Mouse (Mus musculus) liver, embryonic 11.5 days (tissue): ENCODE results near the gene Mettl15. TPM values are rescaled to one million over a fixed set of nuclear protein-coding genes. Genes with fewer than 3 reads are reported as not detected.
"Not testable (repeated sequence)": the region's sequence is repeated elsewhere in the genome, so short reads cannot be mapped to it uniquely, and the experiment has no call there.

ENCODE experiments used
- ATAC-seq: fragments of 200-750 bp; cut with Nextera tagmentation; replicated peaks from 2 replicates; pipeline ENCODE4 v1.8.0; 2017; ENCODE audit warnings: moderate number of reproducible peaks, mild to moderate bottlenecking, moderate TSS enrichment, moderate library complexity; ENCODE audit not compliant: low FRiP score
- DNase-seq: peaks from one replicate; pipeline ENCODE4 v3.0.0-alpha.2; 2017; ENCODE audit warnings: low spot score
- H3K27ac ChIP-seq: fragments of 300-500 bp; sonication (generic); 2 replicates; pipeline ENCODE4 v1.5.1; 2014; ENCODE audit warnings: mild to moderate bottlenecking, low read depth, low read length, control low read depth
- H3K27me3 ChIP-seq: fragments of 300-500 bp; sonication (generic); replicated peaks from 2 replicates; pipeline ENCODE4 v1.6.1; 2014; ENCODE audit warnings: low read length, mixed read lengths; ENCODE audit not compliant: control insufficient read depth, insufficient read depth
- H3K36me3 ChIP-seq: fragments of 300-500 bp; sonication (generic); 2 replicates; pipeline ENCODE4 v1.6.1; 2014; ENCODE audit warnings: mild to moderate bottlenecking, low read length, moderate library complexity, mixed read lengths; ENCODE audit not compliant: control insufficient read depth, insufficient read depth
- H3K4me1 ChIP-seq: fragments of 300-500 bp; sonication (generic); replicated peaks from 2 replicates; pipeline ENCODE4 v1.6.1; 2014; ENCODE audit warnings: low read length, mixed read lengths; ENCODE audit not compliant: control insufficient read depth, insufficient read depth
- H3K4me2 ChIP-seq: fragments of 300-500 bp; sonication (generic); 2 replicates; pipeline ENCODE4 v1.6.1; 2014; ENCODE audit warnings: mild to moderate bottlenecking, control low read depth, moderate library complexity
- H3K4me3 ChIP-seq: fragments of 300-500 bp; sonication (generic); 2 replicates; pipeline ENCODE4 v1.5.1; 2014; ENCODE audit warnings: low read depth, low read length, control low read depth
- H3K9ac ChIP-seq: fragments of 300-500 bp; sonication (generic); 2 replicates; pipeline ENCODE4 v1.6.1; 2014; ENCODE audit warnings: low read depth, low read length, control low read depth
- H3K9me3 ChIP-seq: fragments of 300-500 bp; sonication (generic); 2 replicates; pipeline ENCODE4 v1.6.1; 2016; ENCODE audit warnings: low read length, inconsistent platforms, mixed read lengths; ENCODE audit not compliant: control insufficient read depth
- WGBS: fragments of 180-500 bp; shearing (Covaris S2); extraction: QIAGEN DNeasy Blood & Tissue Kit; methylation state at CpG from one replicate; pipeline ENCODE4 v1.1.7; 2014; 5-methylcytosine and 5-hydroxymethylcytosine counted together
- polyA plus RNA-seq: library from polyadenylated mRNA; unstranded; fragments of >200 nt; fragmentation: Nextera tagmentation; extraction: Ambion mirVana; gene quantifications from 2 replicates; pipeline ENCODE4 v1.2.1, GENCODE M21; 2014

Gene Mettl15
- polyA plus RNA-seq, 1 experiment from 2014 or later, result 12.4 TPM

GRCm38 (mm10) chr2:109227196-109227595, 53.4 kb downstream of the Mettl15 start:
- DNase-seq (no peak), ATAC-seq (no peak)
- no peaks in the 10 kb centered on the region for H3K36me3 ChIP-seq
- no peaks in the 10 kb centered on the region for H3K9me3 ChIP-seq
- no peak overlapping the region for H3K4me2 ChIP-seq
- no peaks in the 10 kb centered on the region for H3K4me1 ChIP-seq
- no peaks in the 10 kb centered on the region for H3K27me3 ChIP-seq
- 63% methylated on average over 3 of the region's 3 CpGs for WGBS
- no peak overlapping the region for H3K27ac ChIP-seq
- H3K4me3 ChIP-seq, result no peak overlapping the region
- H3K9ac ChIP-seq, result no peak overlapping the region

GRCm38 (mm10) chr2:109221470-109221869, 59.1 kb downstream of the Mettl15 start:
- H3K9ac ChIP-seq, result no peak overlapping the region
- DNase-seq (no peak), ATAC-seq (no peak)
- H3K36me3 ChIP-seq, result no peaks in the 10 kb centered on the region
- H3K4me1 ChIP-seq, result no peaks in the 10 kb centered on the region
- H3K4me2 ChIP-seq, result no peak overlapping the region
- no peak overlapping the region for H3K27ac ChIP-seq
- H3K9me3 ChIP-seq, result no peaks in the 10 kb centered on the region
- WGBS, result 84% methylated on average over 2 of the region's 2 CpGs
- H3K27me3 ChIP-seq, result no peaks in the 10 kb centered on the region
- no peak overlapping the region for H3K4me3 ChIP-seq

- not testable (repeated sequence) for H3K27me3 ChIP-seq, H3K4me3 ChIP-seq, H3K4me1 ChIP-seq, H3K9ac ChIP-seq, H3K4me2 ChIP-seq, ATAC-seq, H3K27ac ChIP-seq, DNase-seq, H3K9me3 ChIP-seq, H3K36me3 ChIP-seq
- 61% methylated on average over 1 of the region's 2 CpGs for WGBS
These were observed 63.9 kb downstream of the Mettl15 start for GRCm38 (mm10) chr2:109216678-109217077.

- WGBS, result 92% methylated on average over 1 of the region's 1 CpGs
These were observed 69.9 kb downstream of the Mettl15 start for GRCm38 (mm10) chr2:109210641-109211040.

GRCm38 (mm10) chr2:109208032-109208431, 72.5 kb downstream of the Mettl15 start:
- Histone ChIP-seq H3K27ac (no peak overlapping the region), H3K9me3 (no peaks in the 10 kb centered on the region), H3K36me3 (no peaks in the 10 kb centered on the region), H3K9ac (no peak overlapping the region), H3K27me3 (no peaks in the 10 kb centered on the region), H3K4me1 (no peaks in the 10 kb centered on the region), H3K4me2 (no peak overlapping the region), H3K4me3 (no peak overlapping the region)
- ATAC-seq, result no peak
- no peak for DNase-seq
- WGBS, result 67% methylated on average over 2 of the region's 2 CpGs

More at GRCm38 (mm10) chr2:109210641-109211040, 69.9 kb downstream of the Mettl15 start:
- not testable (repeated sequence) for H3K4me3 ChIP-seq, H3K27ac ChIP-seq, H3K9me3 ChIP-seq, DNase-seq, H3K9ac ChIP-seq, H3K4me2 ChIP-seq, H3K27me3 ChIP-seq, H3K4me1 ChIP-seq, ATAC-seq, H3K36me3 ChIP-seq

GRCm38 (mm10) chr2:109182993-109183392, 97.6 kb downstream of the Mettl15 start:
- no peak for ATAC-seq
- no peak overlapping the region for H3K4me2 ChIP-seq
- H3K4me3 ChIP-seq, result no peak overlapping the region
- no peak overlapping the region for H3K27ac ChIP-seq
- H3K4me1 ChIP-seq, result no peaks in the 10 kb centered on the region
- WGBS, result 75% methylated on average over 3 of the region's 3 CpGs
- no peak overlapping the region for H3K9ac ChIP-seq
- no peak for DNase-seq
- H3K9me3 ChIP-seq, result no peaks in the 10 kb centered on the region
- no peaks in the 10 kb centered on the region for H3K27me3 ChIP-seq
- H3K36me3 ChIP-seq, result no peaks in the 10 kb centered on the region

GRCm38 (mm10) chr2:109158509-109158908, 122.0 kb downstream of the Mettl15 start:
- H3K9me3 ChIP-seq, result no peaks in the 10 kb centered on the region
- no peak for ATAC-seq

GRCm38 (mm10) chr2:109156131-109156530, 124.4 kb downstream of the Mettl15 start:
- WGBS, result 94% methylated on average over 1 of the region's 1 CpGs
- Histone ChIP-seq H3K36me3 (no peaks in the 10 kb centered on the region), H3K9ac (no peak overlapping the region), H3K4me3 (no peak overlapping the region), H3K4me1 (no peaks in the 10 kb centered on the region), H3K27ac (no peak overlapping the region), H3K27me3 (no peaks in the 10 kb centered on the region), H3K4me2 (no peak overlapping the region), H3K9me3 (no peaks in the 10 kb centered on the region)
- DNase-seq, result no peak
- no peak for ATAC-seq

More at GRCm38 (mm10) chr2:109158509-109158908, 122.0 kb downstream of the Mettl15 start:
- Histone ChIP-seq H3K4me3 (no peak overlapping the region), H3K27ac (no peak overlapping the region), H3K4me2 (no peak overlapping the region), H3K36me3 (no peaks in the 10 kb centered on the region), H3K9ac (no peak overlapping the region), H3K27me3 (no peaks in the 10 kb centered on the region), H3K4me1 (no peaks in the 10 kb centered on the region)
- 54% methylated on average over 1 of the region's 1 CpGs for WGBS
- no peak for DNase-seq

GRCm38 (mm10) chr2:109153402-109154050, 127.0 kb downstream of the Mettl15 start:
- H3K9ac ChIP-seq, result no peak overlapping the region
- no peak overlapping the region for H3K4me2 ChIP-seq
- H3K27me3 ChIP-seq, result no peaks in the 10 kb centered on the region
- H3K36me3 ChIP-seq, result no peaks in the 10 kb centered on the region
- ATAC-seq (no peak), DNase-seq (no peak)
- no peak overlapping the region for H3K4me3 ChIP-seq
- WGBS, result 78% methylated on average over 6 of the region's 6 CpGs
- no peaks in the 10 kb centered on the region for H3K4me1 ChIP-seq
- no peaks in the 10 kb centered on the region for H3K9me3 ChIP-seq
- H3K27ac ChIP-seq, result no peak overlapping the region
